Mouse (Mus musculus): Measurements from ENCODE around the gene Dennd1a.

DNA sequence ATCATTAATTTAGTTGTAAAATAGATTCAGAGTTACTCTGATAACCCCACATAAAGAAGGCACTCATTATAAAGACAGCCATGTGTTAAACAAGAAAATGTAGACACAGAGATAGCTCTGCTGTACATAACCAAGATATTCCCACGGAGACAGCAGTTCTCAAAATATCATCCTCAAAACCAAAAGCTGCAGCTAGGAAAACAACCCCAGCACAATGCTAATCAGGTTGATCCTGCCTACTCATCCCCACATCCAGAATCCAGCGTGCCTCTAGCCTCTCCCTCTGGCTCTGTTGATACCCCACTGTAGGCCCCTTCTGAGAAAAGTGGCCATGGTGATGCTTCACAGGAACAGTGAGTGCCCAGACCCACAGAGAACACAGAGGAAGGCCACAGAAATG lies 380.9 kb downstream of the Dennd1a start:
- TF ChIP-seq CTCF (conservative IDR thresholded peaks at IDR 0.05; ENCODE audit: low read length), result no peak
- no peak for TF ChIP-seq POU5F1 (IDR thresholded peaks at IDR 0.05; ENCODE audit: borderline replicate concordance, low read length)
